Mouse (Mus musculus) MEL (cell line): ENCODE measurements around the gene Apobec2. TPM values are rescaled to one million over a fixed set of nuclear protein-coding genes. Genes with fewer than 3 reads are reported as not detected.

Source experiments
- DNase-seq: peaks from one replicate; pipeline ENCODE4 v3.0.0; 2011; ENCODE audit warnings: low read depth, low spot score
- H3K27ac ChIP-seq: 2 replicates; pipeline ENCODE4 v1.5.1; 2012; ENCODE audit warnings: low read depth, mild to moderate bottlenecking, control low read depth, low read length, moderate library complexity; ENCODE audit not compliant: control insufficient read depth
- H3K27me3 ChIP-seq, 2 experiments: fragments of 150-350 bp in 1 of 2; sonication (generic) in 1 of 2; 2 replicates each; pipeline ENCODE4 v1.6.1; 2012; ENCODE audit warnings: low read length in 2 of 2, mild to moderate bottlenecking in 2 of 2, improper control_type of control experiment in 1 of 2, moderate library complexity in 1 of 2; ENCODE audit not compliant: insufficient read depth in 2 of 2, control insufficient read depth in 1 of 2
- H3K36me3 ChIP-seq, 2 experiments: 2 replicates each; pipeline ENCODE4 v1.6.1; 2012 to 2014; ENCODE audit warnings: low read length in 2 of 2, improper control_type of control experiment in 1 of 2, inconsistent platforms in 1 of 2, mild to moderate bottlenecking in 1 of 2; ENCODE audit not compliant: insufficient read depth in 2 of 2, control insufficient read depth in 1 of 2
- H3K4me1 ChIP-seq, 2 experiments: fragments of 150-350 bp in 1 of 2; sonication (generic) in 1 of 2; 2 replicates each; pipeline ENCODE4 v1.6.1; 2012; ENCODE audit warnings: low read length in 2 of 2, improper control_type of control experiment in 1 of 2, mild to moderate bottlenecking in 1 of 2; ENCODE audit not compliant: insufficient read depth in 2 of 2, control insufficient read depth in 1 of 2
- H3K4me3 ChIP-seq, 2 experiments: fragments of 150-350 bp in 1 of 2; sonication (generic) in 1 of 2; 2 replicates each; pipeline ENCODE4 v1.5.1; 2012; ENCODE audit warnings: low read depth in 2 of 2, low read length in 2 of 2, mild to moderate bottlenecking in 2 of 2, moderate library complexity in 2 of 2, control low read depth in 1 of 2, improper control_type of control experiment in 1 of 2; ENCODE audit not compliant: control insufficient read depth in 1 of 2, insufficient read depth in 1 of 2
- H3K79me2 ChIP-seq: 2 replicates; pipeline ENCODE4 v1.6.1; 2012; ENCODE audit warnings: mild to moderate bottlenecking, low read length, moderate library complexity; ENCODE audit not compliant: control insufficient read depth, poor library complexity, insufficient read depth
- H3K9ac ChIP-seq: 2 replicates; pipeline ENCODE4 v1.6.1; 2012; ENCODE audit warnings: low read depth, mild to moderate bottlenecking, control low read depth, low read length, moderate library complexity; ENCODE audit not compliant: control insufficient read depth, poor library complexity, severe bottlenecking
- H3K9me3 ChIP-seq: fragments of 150-350 bp; sonication (generic); replicated peaks from 2 replicates; pipeline ENCODE4 v1.6.1; 2012; ENCODE audit warnings: mild to moderate bottlenecking, low read length, improper control_type of control experiment, moderate library complexity; ENCODE audit not compliant: insufficient read depth
- BHLHE40 ChIP-seq: IDR thresholded peaks from 2 replicates; pipeline ENCODE4 v1.6.1; 2012; ENCODE audit warnings: low read depth, mild to moderate bottlenecking, inconsistent platforms, low read length, improper control_type of control experiment, borderline replicate concordance
- CHD1 ChIP-seq: IDR thresholded peaks from 2 replicates; pipeline ENCODE4 v1.6.1; 2012; ENCODE audit warnings: low read depth, mild to moderate bottlenecking, inconsistent platforms, low read length, improper control_type of control experiment
- CHD2 ChIP-seq: IDR thresholded peaks from 2 replicates; pipeline ENCODE4 v1.6.1; 2011; ENCODE audit warnings: low read length, improper control_type of control experiment
- CTCF ChIP-seq, 3 experiments: IDR thresholded peaks in 2 of 3; conservative IDR thresholded peaks in 1 of 3; 2 replicates each; pipeline ENCODE4 v1.5.1; 2011 to 2012; ENCODE audit warnings: low read length in 3 of 3, low read depth in 2 of 3, mild to moderate bottlenecking in 2 of 3, improper control_type of control experiment in 1 of 3, inconsistent platforms in 1 of 3, mixed read lengths in 1 of 3, moderate library complexity in 1 of 3; ENCODE audit not compliant: control insufficient read depth in 1 of 3, insufficient read depth in 1 of 3, poor library complexity in 1 of 3, severe bottlenecking in 1 of 3
- E2F4 ChIP-seq: IDR thresholded peaks from 2 replicates; pipeline ENCODE4 v1.6.1; 2011; ENCODE audit warnings: low read depth, low read length, improper control_type of control experiment, borderline replicate concordance
- ELF1 ChIP-seq: IDR thresholded peaks from 2 replicates; pipeline ENCODE4 v1.6.1; 2014; ENCODE audit warnings: low read depth, mild to moderate bottlenecking, inconsistent platforms, low read length, improper control_type of control experiment, moderate library complexity
- ETS1 ChIP-seq: IDR thresholded peaks from 2 replicates; pipeline ENCODE4 v1.6.1; 2012; ENCODE audit warnings: low read depth, mild to moderate bottlenecking, inconsistent platforms, low read length, improper control_type of control experiment, moderate library complexity
- GABPA ChIP-seq: IDR thresholded peaks from 2 replicates; pipeline ENCODE4 v1.6.1; 2012; ENCODE audit warnings: low read depth, mild to moderate bottlenecking, inconsistent platforms, low read length, improper control_type of control experiment, moderate library complexity
- GATA1 ChIP-seq: IDR thresholded peaks from 2 replicates; pipeline ENCODE4 v1.6.1; 2011; ENCODE audit warnings: low read depth, low read length, improper control_type of control experiment
- HCFC1 ChIP-seq: IDR thresholded peaks from 2 replicates; pipeline ENCODE4 v1.6.1; 2012; ENCODE audit warnings: low read depth, mild to moderate bottlenecking, inconsistent platforms, low read length, improper control_type of control experiment, moderate library complexity
- JUND ChIP-seq: IDR thresholded peaks from 2 replicates; pipeline ENCODE4 v1.6.1; 2011; ENCODE audit warnings: low read depth, mild to moderate bottlenecking, improper control_type of control experiment, low read length
- MAFK ChIP-seq: IDR thresholded peaks from 2 replicates; pipeline ENCODE4 v1.6.1; 2011; ENCODE audit warnings: low read depth, mild to moderate bottlenecking, low read length, improper control_type of control experiment, borderline replicate concordance
- MAX ChIP-seq: IDR thresholded peaks from 2 replicates; pipeline ENCODE4 v1.6.1; 2011; ENCODE audit warnings: low read length, improper control_type of control experiment
- MAZ ChIP-seq: IDR thresholded peaks from 2 replicates; pipeline ENCODE4 v1.6.1; 2012; ENCODE audit warnings: low read depth, mild to moderate bottlenecking, inconsistent platforms, low read length, improper control_type of control experiment
- MEF2A ChIP-seq: IDR thresholded peaks from 2 replicates; pipeline ENCODE4 v1.6.1; 2014; ENCODE audit warnings: low read depth, mild to moderate bottlenecking, inconsistent platforms, low read length, improper control_type of control experiment; ENCODE audit not compliant: poor library complexity, insufficient replicate concordance, severe bottlenecking; ENCODE audit errors: extremely low read depth
- MXI1 ChIP-seq: IDR thresholded peaks from 2 replicates; pipeline ENCODE4 v1.6.1; 2011; ENCODE audit warnings: mild to moderate bottlenecking, low read depth, low read length, improper control_type of control experiment
- MYB ChIP-seq: IDR thresholded peaks from 2 replicates; pipeline ENCODE4 v1.6.1; 2011; ENCODE audit warnings: mild to moderate bottlenecking, low read depth, low read length, improper control_type of control experiment
- MYC ChIP-seq: IDR thresholded peaks from 2 replicates; pipeline ENCODE4 v1.6.1; 2011; ENCODE audit warnings: low read depth, mild to moderate bottlenecking, low read length, improper control_type of control experiment, moderate library complexity
- NELFE ChIP-seq: IDR thresholded peaks from 2 replicates; pipeline ENCODE4 v1.6.1; 2011; ENCODE audit warnings: low read depth, low read length, improper control_type of control experiment
- NRF1 ChIP-seq: IDR thresholded peaks from 2 replicates; pipeline ENCODE4 v1.6.1; 2014; ENCODE audit warnings: low read depth, mild to moderate bottlenecking, inconsistent platforms, low read length, improper control_type of control experiment, moderate library complexity; ENCODE audit not compliant: poor library complexity, insufficient read depth, severe bottlenecking
- POLR2A ChIP-seq, 2 experiments: IDR thresholded peaks; 2 replicates each; pipeline ENCODE4 v1.6.1; 2011 to 2012; ENCODE audit warnings: low read length in 2 of 2, mild to moderate bottlenecking in 2 of 2, control low read depth in 1 of 2, improper control_type of control experiment in 1 of 2, low read depth in 1 of 2, moderate library complexity in 1 of 2; ENCODE audit not compliant: control insufficient read depth in 1 of 2, insufficient read depth in 1 of 2, poor library complexity in 1 of 2
- POLR2AphosphoS2 ChIP-seq: IDR thresholded peaks from 2 replicates; pipeline ENCODE4 v1.6.1; 2011; ENCODE audit warnings: low read length, improper control_type of control experiment
- POLR2AphosphoS5 ChIP-seq: IDR thresholded peaks from 2 replicates; pipeline ENCODE4 v1.6.1; 2012; ENCODE audit warnings: low read depth, borderline replicate concordance, mild to moderate bottlenecking, inconsistent platforms, low read length, moderate library complexity, mixed read lengths
- RAD21 ChIP-seq: IDR thresholded peaks from 2 replicates; pipeline ENCODE4 v1.6.1; 2011; ENCODE audit warnings: mild to moderate bottlenecking, low read depth, low read length, improper control_type of control experiment
- RCOR1 ChIP-seq: IDR thresholded peaks from 2 replicates; pipeline ENCODE4 v1.6.1; 2012; ENCODE audit warnings: low read depth, mild to moderate bottlenecking, inconsistent platforms, low read length, improper control_type of control experiment
- SIN3A ChIP-seq: IDR thresholded peaks from 2 replicates; pipeline ENCODE4 v1.6.1; 2012; ENCODE audit warnings: low read length, improper control_type of control experiment, inconsistent platforms
- SMC3 ChIP-seq: IDR thresholded peaks from 2 replicates; pipeline ENCODE4 v1.6.1; 2011; ENCODE audit warnings: low read depth, low read length, improper control_type of control experiment
- TBP ChIP-seq: IDR thresholded peaks from 2 replicates; pipeline ENCODE4 v1.8.0; 2011; ENCODE audit warnings: low read depth, low read length, improper control_type of control experiment
- TCF12 ChIP-seq: IDR thresholded peaks from 2 replicates; pipeline ENCODE4 v1.6.1; 2014; ENCODE audit warnings: low read depth, mild to moderate bottlenecking, inconsistent platforms, low read length, improper control_type of control experiment, moderate library complexity
- UBTF ChIP-seq: IDR thresholded peaks from 2 replicates; pipeline ENCODE4 v1.6.1; 2012; ENCODE audit warnings: low read depth, mild to moderate bottlenecking, inconsistent platforms, low read length, improper control_type of control experiment, moderate library complexity, borderline replicate concordance; ENCODE audit not compliant: insufficient read depth
- USF1 ChIP-seq: IDR thresholded peaks from 2 replicates; pipeline ENCODE4 v1.6.1; 2014; ENCODE audit warnings: low read depth, mild to moderate bottlenecking, inconsistent platforms, low read length, improper control_type of control experiment, moderate library complexity
- USF2 ChIP-seq, 2 experiments: IDR thresholded peaks; 2 replicates each; pipeline ENCODE4 v1.6.1; 2011 to 2012; ENCODE audit warnings: improper control_type of control experiment in 2 of 2, low read length in 2 of 2, borderline replicate concordance in 1 of 2, inconsistent platforms in 1 of 2, low read depth in 1 of 2, mild to moderate bottlenecking in 1 of 2; ENCODE audit not compliant: insufficient read depth in 1 of 2
- ZKSCAN1 ChIP-seq: IDR thresholded peaks from 2 replicates; pipeline ENCODE4 v1.6.1; 2012; ENCODE audit warnings: low read depth, mild to moderate bottlenecking, inconsistent platforms, low read length, improper control_type of control experiment, moderate library complexity
- ZMIZ1 ChIP-seq: IDR thresholded peaks from 2 replicates; pipeline ENCODE4 v1.6.1; 2012; ENCODE audit warnings: low read depth, mild to moderate bottlenecking, inconsistent platforms, low read length, improper control_type of control experiment, moderate library complexity
- polyA plus RNA-seq, 2 experiments: library from polyadenylated mRNA; stranded (reverse) in 1 of 2; unstranded in 1 of 2; fragments of >175 nt in 1 of 2; fragments of >200 nt in 1 of 2; gene quantifications; 2 replicates each; pipeline versions ENCODE4 v1.2.1 to v1.2.4; 2012; ENCODE audit warnings: low replicate concordance in 2 of 2, low read depth in 1 of 2; ENCODE audit not compliant: insufficient read length in 2 of 2, insufficient read depth in 1 of 2, missing spikeins in 1 of 2
- total RNA-seq: library from RNA; depleted of rRNA; stranded (reverse); fragments of 300-350 nt; gene quantifications from 2 replicates; pipeline ENCODE4 v1.2.3, GENCODE M21; 2012

The Apobec2 gene
- total and polyA plus RNA-seq, 3 experiments = 0.19 to 0.42 TPM; not detected in 1

DNA sequence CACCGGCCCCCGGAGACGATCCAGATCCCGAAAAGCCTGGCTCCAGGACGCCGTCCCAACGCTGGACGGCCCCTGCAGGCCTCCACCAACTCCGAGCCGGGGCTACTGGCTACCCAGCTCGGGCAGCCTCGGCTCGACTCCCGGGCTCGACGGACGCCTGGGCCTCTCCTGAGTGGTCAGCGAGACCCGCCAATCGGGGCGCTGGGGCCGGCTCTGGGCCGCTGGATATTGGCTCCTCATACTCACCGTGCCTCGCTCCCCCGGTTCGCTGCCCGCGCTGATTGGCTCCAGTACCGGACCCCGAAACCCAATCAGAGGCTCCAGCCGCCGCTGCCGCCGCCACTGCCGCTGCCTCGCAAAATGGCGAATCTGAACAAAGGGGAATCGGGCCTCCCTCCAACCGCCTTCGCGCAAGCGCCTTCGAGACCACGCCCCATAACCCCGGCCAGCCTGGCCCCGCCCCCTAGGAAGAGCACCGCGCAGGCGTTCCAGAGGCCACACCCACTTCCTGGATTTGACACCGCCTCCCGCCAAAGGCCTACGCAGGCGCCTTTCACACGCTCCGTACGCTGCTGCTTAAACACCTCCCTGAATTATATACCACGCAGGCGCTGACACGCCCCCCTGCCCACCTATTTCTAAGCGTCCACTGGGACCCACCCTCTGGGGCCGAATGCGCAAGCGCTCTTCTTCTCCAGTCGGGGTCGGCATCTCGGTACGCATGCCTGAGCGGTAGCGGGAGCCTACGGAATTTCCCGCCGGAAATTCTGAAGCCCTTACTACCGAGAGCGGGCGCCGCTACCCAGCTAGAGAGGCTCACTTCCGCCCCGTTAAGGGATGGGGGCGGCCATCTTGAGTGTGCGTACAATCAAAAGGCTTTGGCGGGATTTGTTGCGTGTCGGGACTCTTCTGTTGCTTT lies 23.1 kb downstream of the Apobec2 start, which contains the start of the genes Nfya and Oard1:
Gene Nfya (minus strand): TSS at position 527 of the 919 bp plus-strand sequence.
Gene Oard1 (plus strand): TSS at position 635 of the 919 bp plus-strand sequence.
- Histone ChIP-seq H3K79me2 (peaks cover 55% of the 10 kb centered on the region), H3K9ac (peak within 1 kb of the TSS; percentile 98), H3K4me3 (peak within 1 kb of the TSS; percentile 71 to 84), H3K9me3 (no peaks in the 10 kb centered on the region), H3K36me3 (peaks cover 2 to 42% of the 10 kb centered on the region in 2 experiments; a peak in 3 of 4 replicates), H3K27me3 (no peaks in the 10 kb centered on the region), H3K27ac (peak within 1 kb of the TSS; percentile 100), H3K4me1 (peaks cover 7 to 19% of the 10 kb centered on the region in 2 experiments)
- DNase-seq = peak; percentile 99
- no peak for TF ChIP-seq MAFK
- no peak for TF ChIP-seq ETS1
- TF ChIP-seq BHLHE40 = no peak
- TF ChIP-seq MEF2A = no peak
- 0 out of 2 replicates have a peak, but pooled peaks have one; percentile 41 for TF ChIP-seq ZMIZ1
- no peak for TF ChIP-seq RAD21
- TF ChIP-seq CHD2 = no peak
- peak; percentile 95 for TF ChIP-seq ELF1
- peak; percentile 52 for TF ChIP-seq TCF12
- no peak for TF ChIP-seq USF1
- TF ChIP-seq MAZ = 0 out of 2 replicates have a peak, but pooled peaks have one; percentile 61
- TF ChIP-seq GABPA = no peak
- no peak for TF ChIP-seq MXI1
- TF ChIP-seq POLR2AphosphoS5 = no peak
- no peak for TF ChIP-seq POLR2AphosphoS2
- peak; percentile 96 for TF ChIP-seq E2F4
- peak; percentile 91 for TF ChIP-seq NRF1
- TF ChIP-seq SMC3 = no peak
- TF ChIP-seq ZKSCAN1 = no peak
- TF ChIP-seq SIN3A = peak; percentile 90; the same call in 1 of the 2 replicates
- TF ChIP-seq MAX = peak; percentile 81
- TF ChIP-seq USF2 (IDR thresholded peaks at IDR 0.05; ENCODE audit: borderline replicate concordance in 1 of 2, insufficient read depth in 1 of 2, low read depth in 1 of 2, low read length in 2 of 2) = no peak
- TF ChIP-seq HCFC1 = peak; percentile 90
- no peak; the same call in 1 of the 2 replicates for TF ChIP-seq CHD1
- peak; percentile 37 to 85; a peak in 2 of 4 replicates for TF ChIP-seq POLR2A (IDR thresholded peaks at IDR 0.05; ENCODE audit: control insufficient read depth in 1 of 2, insufficient read depth in 1 of 2, low read depth in 1 of 2, low read length in 2 of 2, poor library complexity in 1 of 2)
- 0 out of 2 replicates have a peak, but pooled peaks have one; percentile 87 for TF ChIP-seq MYC
- 0 out of 2 replicates have a peak, but pooled peaks have one; percentile 19 for TF ChIP-seq MYB
- no peak for TF ChIP-seq GATA1
- no peak for TF ChIP-seq RCOR1
- TF ChIP-seq JUND = no peak
- TF ChIP-seq UBTF = no peak
- TF ChIP-seq TBP = peak; percentile 74
- TF ChIP-seq CTCF (IDR thresholded peaks at IDR 0.05 in 2 of 3, conservative IDR thresholded peaks at IDR 0.05 in 1 of 3; ENCODE audit: control insufficient read depth in 1 of 3, insufficient read depth in 1 of 3, low read depth in 2 of 3, low read length in 3 of 3, poor library complexity in 1 of 3, severe bottlenecking in 1 of 3) = no peak
- TF ChIP-seq NELFE = peak; percentile 50; the same call in 1 of the 2 replicates
